Mouse (Mus musculus): ENCODE results near the gene Ccdc136. TPM values are rescaled to one million over a fixed set of nuclear protein-coding genes. Genes with fewer than 3 reads are reported as not detected.
A peak's percentile ranks its signal among the peaks of the same experiment; 100 is the strongest.
"Not testable (repeated sequence)": the region's sequence is repeated elsewhere in the genome, so short reads cannot be mapped to it uniquely, and the experiment has no call there.

The Ccdc136 gene
- total RNA-seq, 2 experiments from 2014 or later: 3.6 TPM

DNA sequence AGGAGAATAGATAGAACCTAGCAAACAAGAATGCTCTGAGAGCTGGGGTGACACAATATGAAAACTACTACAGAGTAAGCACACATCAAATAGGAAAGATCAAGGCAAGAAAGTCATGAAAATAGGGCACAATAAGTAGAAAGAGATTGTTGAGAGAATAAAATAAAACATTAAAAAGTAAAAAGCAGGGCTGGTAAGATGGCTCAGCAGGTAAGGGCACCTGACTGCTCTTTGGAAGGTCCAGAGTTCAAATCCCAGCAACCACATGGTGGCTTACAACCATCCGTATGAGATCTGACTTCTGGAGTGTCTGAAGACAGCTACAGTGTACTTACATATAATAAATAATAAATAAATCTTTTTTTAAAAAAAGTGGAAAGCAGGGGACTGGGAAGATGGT lies 5.6 kb upstream of the Ccdc136 start:
- DNase-seq: not testable (repeated sequence)
- intact Hi-C loops (cut with DNase I): loop anchor here (2.0 kb wide), 1 partner anchor 260 kb away; no protein-coding TSS in a partner anchor

DNA sequence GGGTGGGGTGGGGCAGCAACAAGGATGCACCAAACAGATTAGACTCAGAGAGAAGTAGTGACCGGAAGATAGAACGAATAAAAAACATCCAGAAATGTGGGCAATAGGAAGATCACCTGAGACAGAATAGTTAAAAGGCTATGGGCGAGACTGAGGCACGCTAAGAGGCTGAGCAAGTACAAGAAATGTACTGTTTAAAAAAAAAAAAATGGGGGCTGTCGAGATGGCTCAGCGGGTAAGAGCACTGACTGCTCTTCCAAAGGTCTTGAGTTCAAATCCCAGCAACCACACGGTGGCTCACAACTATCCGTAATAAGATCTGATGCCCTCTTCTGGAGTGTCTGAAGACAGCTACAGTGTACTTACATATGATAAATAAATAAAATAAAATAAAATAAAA lies 4.9 kb upstream of the Ccdc136 start:
- DNase-seq: not testable (repeated sequence)
- intact Hi-C loops (cut with DNase I): loop anchor here (2.0 kb wide), 1 partner anchor 260 kb away; no protein-coding TSS in a partner anchor

DNA sequence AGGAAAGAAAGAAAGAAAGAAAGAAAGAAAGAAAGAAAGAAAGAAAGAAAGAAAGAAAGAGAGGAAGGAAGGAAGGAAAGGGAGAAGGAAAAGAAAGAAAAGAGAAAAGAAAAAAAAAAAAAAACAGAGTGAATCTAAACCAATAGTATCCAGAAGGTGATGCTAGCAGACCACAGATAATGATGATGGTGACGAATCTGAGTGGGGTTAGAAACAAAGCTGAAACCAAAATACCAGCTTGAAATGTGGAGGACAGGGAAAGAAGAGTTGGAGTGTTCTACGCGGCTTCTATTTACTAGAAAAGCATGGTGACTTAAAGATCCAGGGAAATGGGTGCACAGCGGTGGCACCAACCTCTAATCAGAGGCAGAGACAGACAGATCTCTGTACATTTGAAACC lies 4.3 kb upstream of the Ccdc136 start:
- intact Hi-C loops (cut with DNase I): loop anchor here (2.0 kb wide), 1 partner anchor 259 kb away; no protein-coding TSS in a partner anchor
- DNase-seq: no peak

DNA sequence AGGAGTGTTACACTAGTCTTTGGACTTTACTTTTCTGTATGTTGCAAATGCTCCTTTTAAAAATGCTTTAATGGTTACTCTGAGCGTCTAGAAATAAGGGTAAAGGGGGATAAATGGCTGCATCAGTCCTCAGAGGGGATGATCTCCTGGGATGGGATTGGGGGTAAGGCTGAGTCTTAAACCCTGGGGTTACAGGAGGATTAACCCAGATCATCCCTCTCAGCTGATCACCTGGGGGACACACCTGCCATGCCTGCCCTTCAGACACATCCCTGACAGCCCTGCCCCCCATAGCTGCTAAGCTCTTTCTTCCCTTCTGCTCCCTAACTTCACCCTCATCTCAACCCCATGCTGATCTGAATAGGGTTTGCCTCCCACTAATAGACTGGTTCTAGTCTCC lies 1.8 kb upstream of the Ccdc136 start:
- intact Hi-C loops (cut with DNase I): no loop called here

DNA sequence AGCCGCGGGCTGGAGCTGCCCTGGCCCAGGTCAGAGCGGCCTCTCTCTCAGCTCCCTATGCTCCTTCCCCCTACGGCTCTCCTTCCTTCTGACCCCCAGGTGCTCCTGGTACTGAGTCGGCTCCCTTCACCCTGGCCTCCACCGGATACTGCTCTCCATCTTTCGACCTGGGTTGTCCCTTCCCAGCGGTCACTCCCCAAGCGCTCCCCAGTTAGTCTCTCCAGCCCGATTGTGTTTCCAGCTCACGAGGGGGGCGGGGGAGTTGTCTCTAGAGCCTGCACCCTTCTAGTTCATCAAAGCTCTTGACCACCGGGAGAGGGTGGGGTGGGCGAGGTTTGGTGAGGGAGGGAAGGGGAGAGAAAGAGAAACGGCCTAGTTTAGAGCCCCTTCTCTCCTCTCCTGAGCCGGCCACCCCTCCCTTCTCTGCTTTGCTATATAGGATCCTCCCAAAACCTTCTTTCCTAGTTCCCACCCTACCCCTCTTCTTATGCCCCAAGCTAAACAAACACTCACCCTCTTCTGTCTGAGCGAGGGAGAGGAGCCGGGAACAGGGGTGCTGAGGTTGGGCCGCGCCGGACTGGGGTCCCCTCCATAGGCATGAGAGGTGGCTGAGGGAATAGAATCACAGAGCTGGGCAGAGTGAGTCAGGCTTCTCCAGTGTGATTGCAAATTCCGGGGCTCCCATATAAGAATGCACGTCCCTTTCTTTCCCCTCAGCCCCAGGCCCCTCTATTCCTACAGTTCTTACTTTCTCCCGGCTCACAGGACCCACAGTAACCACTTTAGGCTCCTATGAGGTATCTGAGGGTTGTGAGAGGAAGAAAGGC lies 818 bp downstream of the Ccdc136 start:
- intact Hi-C loops (cut with DNase I): loop anchor here (2.0 to 5.0 kb wide), 2 partner anchors 34 to 90 kb away; no protein-coding TSS in a partner anchor
- DNase-seq: peak in 1 of 2 experiments; percentile 18

More for the DNA sequence above, 1.8 kb upstream of the Ccdc136 start:
- no peak for DNase-seq

DNA sequence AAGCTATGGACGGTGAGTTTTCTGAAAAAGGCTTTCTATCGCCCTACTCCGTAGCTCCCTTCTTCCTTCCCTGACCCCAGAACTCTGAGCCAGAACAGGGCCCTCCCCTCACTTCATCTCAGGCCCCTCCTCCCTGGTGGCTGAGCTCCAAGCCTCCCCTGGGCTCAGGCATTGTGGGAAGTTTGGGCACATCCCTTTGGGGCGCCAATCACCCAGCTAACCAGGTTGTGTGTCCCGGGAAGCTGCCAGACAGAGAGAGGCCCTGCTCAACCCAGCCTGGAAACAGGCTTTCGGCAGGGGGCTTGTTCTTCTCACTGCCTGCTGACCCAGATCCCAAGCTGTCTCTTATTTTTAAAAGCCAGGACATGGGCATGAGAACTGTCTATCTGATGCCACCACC lies 1.5 kb downstream of the Ccdc136 start:
- intact Hi-C loops (cut with DNase I): loop anchor here (2.0 to 5.0 kb wide), 2 partner anchors 33 to 90 kb away; no protein-coding TSS in a partner anchor
- no peak for DNase-seq

DNA sequence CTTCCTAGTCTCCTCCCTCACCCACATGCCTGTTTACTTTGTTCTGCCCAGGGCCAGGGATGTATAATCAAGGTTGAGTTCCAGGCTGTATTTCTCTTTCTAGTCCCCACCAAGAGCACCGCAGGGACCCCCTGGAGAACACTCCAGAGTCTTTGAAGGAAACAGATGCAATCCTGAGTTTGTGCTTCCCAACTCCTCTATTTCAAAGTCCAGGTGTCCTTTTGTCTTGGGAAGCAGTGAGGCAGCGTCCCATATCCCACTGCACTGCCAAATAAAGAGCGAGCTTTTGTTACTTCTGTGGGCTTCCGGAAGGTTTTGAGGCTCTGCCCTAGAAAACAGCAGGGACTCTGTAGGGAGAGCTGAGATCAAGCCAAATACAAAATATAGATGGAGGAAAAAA lies 3.7 kb downstream of the Ccdc136 start:
- DNase-seq: no peak
- intact Hi-C loops (cut with DNase I): loop anchor here (5.0 kb wide), 1 partner anchor 87 kb away; no protein-coding TSS in a partner anchor

DNA sequence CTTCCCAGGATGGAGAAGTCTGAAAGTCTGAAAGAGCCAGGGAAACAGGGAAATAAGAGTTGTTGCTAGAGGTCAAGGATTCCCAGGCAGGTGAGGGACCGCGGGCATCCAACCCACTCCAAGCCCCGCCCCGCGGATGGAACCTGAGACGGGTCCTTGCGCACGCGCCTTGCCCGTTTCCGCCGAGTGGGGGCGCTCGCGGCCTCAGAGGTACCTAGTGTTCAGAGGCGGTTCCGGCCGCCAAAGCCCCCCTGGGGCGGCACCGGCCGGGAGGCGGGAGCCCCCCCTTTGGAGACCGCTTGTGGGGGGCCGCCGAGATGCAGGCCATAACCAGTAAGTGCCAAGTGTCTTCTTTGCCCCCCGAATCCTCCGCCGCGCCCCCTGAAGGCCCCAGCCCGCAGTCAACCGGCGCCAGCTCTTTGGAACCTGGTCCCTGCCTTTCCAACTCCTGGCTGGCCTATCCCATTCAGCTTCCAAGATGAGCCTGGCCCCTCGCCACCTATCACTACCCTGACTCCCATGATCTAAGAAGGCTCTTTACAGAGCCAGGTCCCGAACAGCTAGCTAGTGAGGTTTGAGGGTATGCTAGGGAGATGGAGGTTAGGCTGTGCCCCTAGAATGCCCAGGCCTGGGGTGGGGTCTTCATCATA lies 6.7 kb downstream of the Ccdc136 start:
- intact Hi-C loops (cut with DNase I): no loop called here
- peak; percentile 16 to 36 for DNase-seq

DNA sequence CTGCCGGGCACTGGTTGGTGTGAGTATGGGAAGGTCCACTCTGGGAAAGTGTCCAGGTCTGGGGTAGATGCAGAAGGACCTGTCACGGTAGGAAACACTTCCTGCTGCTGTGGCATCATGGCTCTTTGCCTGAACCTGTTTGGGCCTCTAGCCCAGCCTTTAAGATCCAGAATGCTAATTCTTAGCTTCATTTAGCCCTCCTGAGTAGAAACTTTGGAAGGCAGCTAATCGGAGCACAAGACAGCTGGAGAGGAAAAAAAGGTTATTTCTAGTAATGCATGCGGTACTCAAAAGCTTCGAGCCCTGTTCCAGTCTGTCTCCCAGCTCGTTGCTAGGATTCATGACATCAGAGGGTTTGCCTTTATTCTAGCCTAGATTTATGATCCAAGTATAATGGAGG lies 10.3 kb downstream of the Ccdc136 start:
- intact Hi-C loops (cut with DNase I): no loop called here
- DNase-seq: no peak

DNA sequence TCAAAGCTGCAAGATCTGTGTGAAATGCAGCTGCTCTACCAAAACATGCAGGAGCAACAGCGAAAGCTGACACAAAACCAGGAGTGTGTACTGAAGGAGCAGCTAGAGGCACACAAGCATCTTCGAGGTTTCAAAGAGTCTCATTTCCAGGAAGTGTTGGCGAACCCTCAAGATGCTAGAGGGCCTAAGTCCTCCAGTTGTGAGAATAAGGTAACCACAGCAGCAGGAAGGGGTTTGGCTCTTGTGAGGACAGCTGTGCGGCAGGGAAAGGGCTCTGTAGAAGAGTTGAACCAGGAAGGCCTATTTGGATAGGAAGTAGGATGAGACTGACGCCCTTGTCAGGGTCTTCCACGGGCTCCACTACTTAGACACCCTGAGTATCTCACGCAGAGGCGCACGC lies 19.3 kb downstream of the Ccdc136 start:
- intact Hi-C loops (cut with DNase I): no loop called here
- DNase-seq: no peak

DNA sequence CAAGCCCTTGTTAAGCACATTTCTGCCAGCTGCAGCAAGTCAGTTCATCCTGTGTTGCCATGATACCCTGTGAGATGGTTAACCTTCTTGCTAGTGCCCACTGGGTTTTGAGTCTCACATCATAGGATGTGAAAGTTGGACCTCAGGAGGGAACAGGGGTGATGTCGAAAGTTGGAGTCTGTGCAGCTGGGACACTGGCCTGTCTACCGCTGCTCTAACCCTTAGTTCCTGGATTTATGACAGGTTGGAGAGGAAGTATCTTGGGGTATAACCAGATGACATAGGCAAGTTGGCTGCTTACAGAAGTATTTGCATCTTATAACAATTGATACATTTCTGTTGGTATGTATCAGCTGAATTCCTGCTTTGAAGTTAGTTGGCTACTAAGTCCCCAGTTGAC lies 24.5 kb downstream of the Ccdc136 start:
- no peak for DNase-seq
- intact Hi-C loops (cut with DNase I): no loop called here

DNA sequence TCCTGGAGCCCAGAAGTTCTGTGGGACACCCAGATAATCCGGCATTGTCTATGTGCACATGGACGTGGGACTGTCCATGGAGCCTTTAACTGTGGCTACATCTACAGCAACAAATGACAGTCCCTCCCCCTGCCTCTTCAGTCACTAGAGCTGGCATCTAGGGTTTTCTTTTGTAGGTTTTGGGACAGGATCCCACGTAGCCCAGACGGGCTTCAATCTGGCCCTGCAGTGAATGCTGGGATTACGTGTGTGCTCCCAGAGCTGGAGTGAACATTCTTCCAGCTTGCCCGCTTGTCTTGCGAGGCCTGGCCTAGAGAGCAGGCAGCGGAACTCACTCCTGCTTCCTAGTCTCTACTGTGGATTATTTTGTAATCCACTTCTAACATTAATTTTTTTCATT lies 29.0 kb downstream of the Ccdc136 start:
- no peak for DNase-seq
- intact Hi-C loops (cut with DNase I): no loop called here

DNA sequence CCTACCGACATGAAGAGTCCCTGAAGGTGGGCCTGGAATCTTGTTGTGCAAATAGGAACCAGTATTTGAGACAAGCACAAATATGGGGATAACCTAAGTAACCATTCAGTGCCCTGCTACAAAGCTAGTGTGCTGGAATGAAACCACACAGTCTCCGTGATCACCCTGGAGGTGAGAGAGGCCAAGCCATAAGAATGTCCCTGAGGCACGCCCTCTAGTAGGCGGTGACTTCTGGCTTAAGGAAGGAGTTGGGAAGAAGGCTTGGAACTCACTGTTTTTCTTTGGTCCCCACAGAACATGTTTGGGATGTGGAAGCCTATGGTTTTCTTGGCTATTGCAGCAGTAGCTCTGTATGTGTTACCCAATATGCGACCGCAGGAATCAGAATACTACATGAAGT lies 30.2 kb downstream of the Ccdc136 start:
- intact Hi-C loops (cut with DNase I): no loop called here
- DNase-seq: no peak

DNA sequence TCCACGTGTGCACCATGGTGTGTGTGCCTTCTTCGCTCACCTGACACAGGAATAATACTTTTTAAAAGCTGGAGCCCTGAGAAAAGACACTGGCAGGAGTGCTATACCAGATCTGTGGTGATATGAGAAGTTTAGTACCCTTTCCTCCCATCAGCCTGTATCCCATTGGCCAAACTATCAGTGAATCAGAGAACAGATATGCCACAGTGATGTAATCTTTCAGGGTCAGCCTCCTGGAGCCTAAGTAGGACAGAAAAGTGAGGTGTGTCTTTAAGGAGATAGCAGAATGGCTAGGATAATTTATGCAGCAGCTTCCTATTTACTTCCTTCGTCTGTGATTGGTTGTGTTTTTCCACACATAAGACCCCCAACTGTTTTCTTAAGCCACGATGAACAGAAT lies 32.1 kb downstream of the Ccdc136 start:
- intact Hi-C loops (cut with DNase I): no loop called here
- no peak for DNase-seq

DNA sequence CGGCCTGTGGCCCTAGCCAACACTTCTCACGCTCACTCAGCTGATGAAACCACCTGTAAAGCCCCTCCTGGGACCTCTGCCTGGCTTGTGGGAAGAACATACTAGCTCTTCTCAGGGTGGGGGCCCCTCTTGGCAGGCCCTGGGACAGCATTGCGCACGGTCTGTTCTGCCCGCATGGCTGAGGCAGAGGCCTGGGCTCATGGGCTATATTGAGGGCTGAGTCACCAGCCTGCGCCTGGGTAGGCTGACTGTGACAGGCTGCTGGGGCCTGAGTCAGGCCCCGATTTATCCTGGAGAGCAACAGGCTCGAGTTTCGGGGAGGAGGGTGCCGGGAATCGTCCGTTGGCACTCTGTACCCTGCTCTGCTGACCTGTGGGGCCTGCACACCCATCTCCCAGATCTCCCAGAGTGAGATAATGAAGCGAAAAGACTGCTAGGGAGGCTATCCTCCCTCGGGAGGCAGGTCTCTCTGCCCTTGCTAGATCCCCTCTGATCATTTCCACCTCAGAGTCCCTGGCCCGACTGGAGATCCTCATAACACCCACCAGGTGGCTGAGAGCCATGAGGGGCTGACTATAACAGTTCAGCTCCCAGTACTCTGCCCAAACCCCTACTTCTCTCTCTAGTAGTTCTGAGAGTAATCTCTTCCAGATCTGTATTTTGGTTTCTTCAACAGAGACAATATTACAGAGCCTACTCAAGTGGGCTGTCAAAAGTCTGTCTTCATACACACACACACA lies 34.7 kb downstream of the Ccdc136 start:
- peak in 1 of 2 experiments; percentile 22 for DNase-seq
- intact Hi-C loops (cut with DNase I): loop anchor here (2.0 to 5.0 kb wide), 2 partner anchors 34 to 84 kb away; partner anchors contain the start of genes Calu and Ccdc136

DNA sequence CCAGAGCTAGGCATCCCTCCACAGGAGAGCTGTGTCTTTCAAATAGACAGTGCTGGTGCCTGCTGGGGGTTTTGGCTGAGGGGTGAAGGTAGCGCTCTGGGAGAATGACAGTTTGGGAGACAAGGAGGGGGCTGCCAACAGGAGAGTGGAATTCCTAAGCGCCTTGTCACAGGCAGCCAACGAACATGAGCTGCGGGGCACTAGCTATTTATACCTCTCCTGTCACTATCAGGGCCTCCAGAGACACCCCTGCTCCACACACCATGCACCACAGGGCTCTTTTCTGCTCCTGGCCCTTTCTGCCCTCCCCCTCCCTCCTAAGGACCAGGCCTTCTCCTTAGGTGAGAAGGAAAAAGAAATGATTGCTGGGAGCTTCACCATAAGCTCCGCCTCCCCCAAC lies 35.4 kb downstream of the Ccdc136 start:
- peak; percentile 38 to 60 for DNase-seq
- intact Hi-C loops (cut with DNase I): loop anchor here (2.0 to 5.0 kb wide), 2 partner anchors 35 to 84 kb away; partner anchors contain the start of genes Calu and Ccdc136

DNA sequence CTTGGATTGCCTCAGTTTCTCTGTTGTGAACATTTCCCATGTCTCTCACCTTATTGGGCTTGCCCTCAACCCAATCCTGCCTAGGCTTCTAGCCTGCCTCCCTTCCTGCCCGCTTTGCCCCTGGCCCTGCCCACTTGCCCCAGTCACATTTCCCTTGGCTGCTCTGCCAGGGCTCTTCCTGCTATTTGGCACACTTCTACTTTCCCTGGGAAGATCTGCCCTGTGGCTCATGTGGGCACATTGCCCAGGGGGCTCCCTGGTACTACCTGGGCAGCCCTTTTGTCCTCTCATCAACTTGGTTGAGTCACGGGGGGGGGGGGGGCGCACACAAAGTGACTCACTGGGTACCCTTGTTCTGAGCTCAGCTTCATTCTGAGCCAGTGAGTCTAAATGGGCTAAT lies 36.0 kb downstream of the Ccdc136 start:
- intact Hi-C loops (cut with DNase I): loop anchor here (5.0 kb wide), 1 partner anchor 85 kb away; the partner anchor contains the start of gene Calu
- peak; percentile 28 to 51 for DNase-seq

DNA sequence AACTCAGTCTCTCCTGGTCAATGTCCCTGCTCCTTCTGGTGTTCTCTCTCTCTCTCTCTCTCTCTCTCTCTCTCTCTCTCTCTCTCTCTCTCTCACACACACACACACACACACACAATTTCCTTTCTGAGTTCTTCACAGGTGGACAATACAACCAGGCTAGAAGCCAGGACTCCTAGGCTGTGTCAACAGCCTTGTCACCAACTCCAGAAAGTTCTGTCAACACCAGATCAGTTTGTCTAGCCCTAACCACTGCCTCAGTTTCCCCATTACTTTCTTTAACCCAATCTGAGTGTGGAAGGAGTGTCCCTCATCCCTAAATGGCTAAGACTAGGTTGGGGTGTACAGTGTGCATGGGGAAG lies 36.5 kb downstream of the Ccdc136 start:
- intact Hi-C loops (cut with DNase I): loop anchor here (5.0 kb wide), 1 partner anchor 85 kb away; the partner anchor contains the start of gene Calu
- no peak for DNase-seq

DNA sequence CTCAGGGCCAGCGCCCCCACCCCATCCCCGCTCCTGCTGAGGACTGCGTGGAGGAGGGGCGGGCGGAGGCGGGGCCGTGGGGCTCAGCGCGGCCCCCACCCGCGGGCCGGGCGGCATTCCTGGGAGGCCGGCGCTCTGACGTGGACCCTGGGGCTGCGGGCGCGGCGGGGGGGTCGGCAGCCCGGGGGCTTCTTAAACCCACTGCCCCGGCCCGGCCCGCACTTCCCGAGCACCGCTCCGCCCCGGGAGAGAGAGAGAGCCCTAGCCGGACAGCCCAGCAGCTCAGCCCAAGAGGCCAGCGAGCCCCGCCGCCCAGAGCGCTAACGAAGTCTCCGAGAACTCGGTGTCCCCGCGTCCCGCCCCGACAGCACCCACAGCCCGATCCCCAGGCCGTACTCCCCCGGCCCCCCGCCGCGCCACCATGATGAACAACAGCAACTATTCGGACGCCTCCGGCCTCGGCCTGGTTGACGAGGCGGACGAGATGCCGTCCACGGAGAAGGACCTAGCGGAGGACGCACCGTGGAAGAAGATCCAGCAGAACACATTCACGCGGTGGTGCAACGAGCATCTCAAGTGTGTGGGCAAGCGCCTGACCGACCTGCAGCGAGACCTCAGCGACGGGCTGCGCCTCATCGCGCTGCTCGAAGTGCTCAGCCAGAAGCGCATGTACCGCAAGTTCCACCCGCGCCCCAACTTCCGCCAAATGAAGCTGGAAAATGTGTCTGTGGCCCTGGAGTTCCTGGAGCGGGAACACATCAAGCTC lies 37.1 kb downstream of the Ccdc136 start, which contains the start of gene Flnc:
Gene Flnc, plus strand, starts transcription at position 219 of the 766 bp plus-strand sequence.
- intact Hi-C loops (cut with DNase I): loop anchor here (5.0 kb wide), 1 partner anchor 86 kb away; the partner anchor contains the start of gene Calu
- DNase-seq: peak; percentile 70 to 75

Measured in heart, postnatal 14 days (tissue).